Mouse (Mus musculus) monocyte, adult 2 months (primary cell): Measurements from ENCODE around the gene Trim12c.
"Not testable (repeated sequence)": the region's sequence is repeated elsewhere in the genome, so short reads cannot be mapped to it uniquely, and the experiment has no call there.

ENCODE experiments used
- DNase-seq, 2 experiments: peaks; one replicate each; pipeline ENCODE4 v3.0.0; 2022; ENCODE audit warnings: low spot score in 2 of 2, low read depth in 1 of 2

Gene Trim12c

GRCm38 (mm10) chr7:104352717-104353599 lies at the start of gene Trim12c:
Gene Trim12c (minus strand): TSS chr7:104353362.
- peak; percentile 55 for DNase-seq

GRCm38 (mm10) chr7:104401140-104401539 lies 48.0 kb upstream of the Trim12c start:
- no peak for DNase-seq

- DNase-seq: peak in 1 of 2 experiments; percentile 2
Observed at GRCm38 (mm10) chr7:104400698-104401097, 47.5 kb upstream of the Trim12c start, which contains the start of gene Trim30c. Gene Trim30c (minus strand): TSS chr7:104400837.

GRCm38 (mm10) chr7:104398492-104398891 lies 45.3 kb upstream of the Trim12c start:
- DNase-seq: peak in 1 of 2 experiments; percentile 1

- DNase-seq: peak; percentile 41 to 53
Observed at GRCm38 (mm10) chr7:104369736-104370414, 16.7 kb upstream of the Trim12c start, which contains the start of gene Trim30b. Gene Trim30b (minus strand): TSS chr7:104369884.

- no peak for DNase-seq
Observed at GRCm38 (mm10) chr7:104366339-104366738, 13.2 kb upstream of the Trim12c start.

GRCm38 (mm10) chr7:104353600-104353967 lies 422 bp upstream of the Trim12c start:
- no peak for DNase-seq

GRCm38 (mm10) chr7:104348043-104348442 lies 5.1 kb downstream of the Trim12c start:
- DNase-seq: not testable (repeated sequence)

- not testable (repeated sequence) for DNase-seq
Observed at GRCm38 (mm10) chr7:104340744-104341143, 12.4 kb downstream of the Trim12c start.

GRCm38 (mm10) chr7:104335547-104335946 lies 17.6 kb downstream of the Trim12c start:
- not testable (repeated sequence) for DNase-seq

- DNase-seq: not testable (repeated sequence)
Observed at GRCm38 (mm10) chr7:104329171-104329570, 24.0 kb downstream of the Trim12c start, which contains the start of gene Trim34b. Gene Trim34b (plus strand): TSS chr7:104329471.

GRCm38 (mm10) chr7:104322028-104322427 lies 31.1 kb downstream of the Trim12c start:
- DNase-seq: no peak

- DNase-seq: not testable (repeated sequence)
Observed at GRCm38 (mm10) chr7:104315369-104316080, 37.6 kb downstream of the Trim12c start, which contains the start of gene Trim12a. Gene Trim12a (minus strand): TSS chr7:104315466.

GRCm38 (mm10) chr7:104314796-104315353 lies 38.3 kb downstream of the Trim12c start:
- peak in 1 of 2 experiments; percentile 17 for DNase-seq

GRCm38 (mm10) chr7:104291638-104292400 lies 61.3 kb downstream of the Trim12c start:
- no peak for DNase-seq

- no peak for DNase-seq
Observed at GRCm38 (mm10) chr7:104290641-104291040, 62.5 kb downstream of the Trim12c start.
